Mouse (Mus musculus) intestine, embryonic 14.5 days (tissue): ENCODE measurements at regions not wholly inside any gene's neighbourhood (a gene's known extent, or its start where the extent isn't known, plus 50 kb on each side); places are given as distances from the start of the nearest gene placed in this dataset.

Experiments
- ATAC-seq: fragments of 200-750 bp; cut with Nextera tagmentation; replicated peaks from 2 replicates; pipeline ENCODE4 v1.8.0; 2017; ENCODE audit warnings: low read depth, moderate number of reproducible peaks, moderate TSS enrichment, moderate library complexity; ENCODE audit not compliant: low FRiP score, low TSS enrichment
- DNase-seq: peaks from one replicate; pipeline ENCODE4 v3.0.0-alpha.2; 2018; ENCODE audit warnings: low spot score
- H3K27ac ChIP-seq: fragments of 300-500 bp; sonication (generic); 2 replicates; pipeline ENCODE4 v1.5.1; 2014; ENCODE audit warnings: low read depth, mild to moderate bottlenecking, control low read depth
- H3K27me3 ChIP-seq: fragments of 300-500 bp; sonication (generic); replicated peaks from 2 replicates; pipeline ENCODE4 v1.6.1; 2014; ENCODE audit warnings: low read length, control low read depth; ENCODE audit not compliant: control insufficient read depth, insufficient read depth
- H3K36me3 ChIP-seq: fragments of 300-500 bp; sonication (generic); 2 replicates; pipeline ENCODE4 v1.6.1; 2014; ENCODE audit warnings: low read length, control low read depth; ENCODE audit not compliant: control insufficient read depth, insufficient read depth
- H3K4me1 ChIP-seq: fragments of 300-500 bp; sonication (generic); replicated peaks from 2 replicates; pipeline ENCODE4 v1.6.1; 2014; ENCODE audit warnings: low read length, control low read depth, mixed read lengths; ENCODE audit not compliant: control insufficient read depth, insufficient read depth
- H3K4me2 ChIP-seq: fragments of 300-500 bp; sonication (generic); 2 replicates; pipeline ENCODE4 v1.6.1; 2014; ENCODE audit warnings: low read length
- H3K4me3 ChIP-seq: fragments of 300-500 bp; sonication (generic); 2 replicates; pipeline ENCODE4 v1.5.1; 2014; ENCODE audit warnings: low read depth, low read length, control low read depth, mixed read lengths
- H3K9ac ChIP-seq: fragments of 300-500 bp; sonication (generic); 2 replicates; pipeline ENCODE4 v1.6.1; 2014; ENCODE audit warnings: mild to moderate bottlenecking, low read length
- H3K9me3 ChIP-seq: fragments of 300-500 bp; sonication (generic); 2 replicates; pipeline ENCODE4 v1.6.1; 2016; ENCODE audit warnings: low read length, control low read depth; ENCODE audit not compliant: control insufficient read depth
- WGBS: fragments of 180-500 bp; shearing (Covaris S2); extraction: QIAGEN DNeasy Blood & Tissue Kit; methylation state at CpG from one replicate; pipeline ENCODE4 v1.1.7; 2014; 5-methylcytosine and 5-hydroxymethylcytosine counted together

GRCm38 (mm10) chr15:8582676-8583075, 62.9 kb upstream of the Gm2310 start:
- WGBS, result 53% methylated on average over 6 of the region's 6 CpGs
- no peak overlapping the region for H3K27ac ChIP-seq
- H3K27me3 ChIP-seq, result no peaks in the 10 kb centered on the region
- no peaks in the 10 kb centered on the region for H3K36me3 ChIP-seq
- H3K4me3 ChIP-seq, result no peak overlapping the region
- no peaks in the 10 kb centered on the region for H3K4me1 ChIP-seq
- H3K9ac ChIP-seq, result no peak overlapping the region
- DNase-seq (no peak), ATAC-seq (no peak)
- no peak overlapping the region for H3K4me2 ChIP-seq
- H3K9me3 ChIP-seq, result no peaks in the 10 kb centered on the region

DNA sequence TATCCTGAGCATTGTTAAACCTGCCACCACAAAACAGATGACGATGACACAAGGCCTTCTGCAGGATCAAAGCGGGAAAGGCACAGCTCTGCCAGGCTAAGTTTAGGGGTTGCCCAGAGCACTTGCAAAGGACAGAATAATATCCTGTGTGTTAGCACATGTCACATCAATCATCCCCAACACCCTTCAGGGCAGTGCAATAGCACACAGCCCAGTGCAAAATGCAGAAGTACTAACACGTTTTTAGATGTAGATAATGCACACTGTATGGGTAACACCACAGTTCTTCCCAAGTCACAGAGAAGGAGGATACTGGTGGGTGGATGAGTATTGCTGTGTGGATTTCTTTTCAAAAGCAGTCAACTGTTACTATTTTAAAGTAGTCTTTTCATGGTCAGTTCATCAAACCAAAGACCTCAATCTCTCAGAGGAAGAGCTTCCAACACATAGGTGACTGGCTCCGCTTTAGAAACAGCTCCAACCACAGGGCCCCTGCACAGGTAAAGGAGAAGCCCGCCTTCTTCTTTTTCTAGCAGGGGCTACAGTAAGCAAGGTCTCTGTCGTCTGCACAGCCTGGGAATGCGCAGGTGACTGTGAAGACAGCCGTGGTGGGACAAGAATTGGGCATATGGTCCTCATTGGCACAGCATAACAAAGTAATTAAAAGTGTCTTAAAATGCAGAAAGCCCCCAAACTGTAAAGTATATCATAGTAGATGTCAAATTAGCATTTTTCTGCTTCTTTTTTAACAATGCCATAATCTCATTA, 61.6 kb upstream of the Gm2310 start:
- WGBS, result 59% methylated on average over 8 of the region's 8 CpGs
- ATAC-seq (no peak), DNase-seq (no peak)
- H3K36me3 ChIP-seq, result no peaks in the 10 kb centered on the region
- H3K4me3 ChIP-seq, result no peak overlapping the region
- H3K9ac ChIP-seq, result no peak overlapping the region
- no peaks in the 10 kb centered on the region for H3K9me3 ChIP-seq
- no peak overlapping the region for H3K4me2 ChIP-seq
- H3K27me3 ChIP-seq, result no peaks in the 10 kb centered on the region
- no peak overlapping the region for H3K27ac ChIP-seq
- no peaks in the 10 kb centered on the region for H3K4me1 ChIP-seq

DNA sequence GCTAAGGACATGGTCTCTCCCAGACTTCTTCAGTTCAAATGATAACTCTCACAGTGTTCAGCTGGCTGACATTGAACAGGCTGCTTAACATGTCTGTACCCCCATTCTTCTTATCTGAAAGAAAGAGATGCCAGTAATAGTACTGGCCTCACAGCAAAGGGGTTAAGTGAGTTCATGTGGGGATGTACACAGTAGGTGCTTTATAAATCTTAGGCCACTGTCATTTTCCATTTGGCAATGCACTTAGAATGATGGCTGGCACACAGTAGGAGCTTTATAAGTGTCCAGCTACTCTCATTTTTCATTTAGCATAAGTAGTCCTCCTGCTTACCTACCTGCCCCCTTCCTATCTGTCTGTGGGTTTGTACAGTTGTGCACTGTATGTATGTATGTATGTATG, 60.3 kb upstream of the Gm2310 start:
- DNase-seq, result no peak
- no peak overlapping the region for H3K27ac ChIP-seq
- H3K4me3 ChIP-seq, result no peak overlapping the region
- H3K9me3 ChIP-seq, result no peaks in the 10 kb centered on the region
- H3K36me3 ChIP-seq, result no peaks in the 10 kb centered on the region
- H3K4me2 ChIP-seq, result no peak overlapping the region
- no peaks in the 10 kb centered on the region for H3K27me3 ChIP-seq
- no peak overlapping the region for H3K9ac ChIP-seq
- ATAC-seq, result no peak
- H3K4me1 ChIP-seq, result no peaks in the 10 kb centered on the region

GRCm38 (mm10) chr15:8577480-8577881, 57.7 kb upstream of the Gm2310 start:
- Histone ChIP-seq H3K9me3 (no peaks in the 10 kb centered on the region), H3K36me3 (no peaks in the 10 kb centered on the region), H3K27me3 (no peaks in the 10 kb centered on the region), H3K27ac (no peak overlapping the region), H3K4me2 (no peak overlapping the region), H3K4me1 (no peaks in the 10 kb centered on the region), H3K4me3 (no peak overlapping the region), H3K9ac (no peak overlapping the region)
- 9% methylated on average over 3 of the region's 3 CpGs for WGBS
- ATAC-seq (no peak), DNase-seq (peak; percentile 66)

DNA sequence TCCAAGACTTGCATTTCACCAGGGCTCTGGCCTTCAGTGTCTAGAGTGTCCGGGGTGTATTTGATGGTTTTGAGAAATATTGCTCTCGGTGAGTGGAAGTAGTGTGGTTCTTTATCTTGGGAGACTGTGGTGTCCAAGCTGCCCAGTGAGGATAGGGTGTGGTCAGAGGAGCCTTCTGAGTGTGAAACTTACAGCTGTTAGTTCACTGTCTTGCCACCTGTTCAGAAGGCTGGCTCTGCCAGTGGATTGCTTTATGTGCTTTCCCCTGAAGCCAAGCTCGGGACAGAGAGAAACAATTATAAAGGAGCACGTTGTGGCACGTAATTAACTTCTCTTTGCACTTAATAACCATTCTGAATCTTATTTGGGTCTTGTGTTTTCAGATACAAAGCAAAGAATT, 57.2 kb upstream of the Gm2310 start:
- WGBS, result 82% methylated on average over 5 of the region's 5 CpGs
- ATAC-seq, result no peak
- no peak overlapping the region for H3K4me3 ChIP-seq

GRCm38 (mm10) chr15:8569617-8570016, 49.9 kb upstream of the Gm2310 start:
- WGBS, result 4% methylated on average over 11 of the region's 11 CpGs
- peak; percentile 65 for ATAC-seq
- Histone ChIP-seq H3K4me3 (peak overlapping the region; percentile 60), H3K9me3 (no peaks in the 10 kb centered on the region), H3K27ac (peak overlapping the region; percentile 87), H3K36me3 (no peaks in the 10 kb centered on the region), H3K4me2 (peak overlapping the region; percentile 96), H3K9ac (peak overlapping the region; percentile 22; the same call in 1 of the 2 replicates), H3K27me3 (0 out of 2 replicates have a peak, but pooled peaks cover 5% of the 10 kb centered on the region), H3K4me1 (peaks cover 6% of the 10 kb centered on the region; the same call in 1 of the 2 replicates)
- no peak for DNase-seq

More for the DNA sequence above, 57.2 kb upstream of the Gm2310 start:
- Histone ChIP-seq H3K4me2 (no peak overlapping the region), H3K27me3 (no peaks in the 10 kb centered on the region), H3K4me1 (no peaks in the 10 kb centered on the region), H3K9ac (no peak overlapping the region), H3K9me3 (no peaks in the 10 kb centered on the region), H3K36me3 (no peaks in the 10 kb centered on the region), H3K27ac (no peak overlapping the region)
- DNase-seq, result no peak
